10 mouse cellular contexts compared by ENCODE assay signal in genomic region chr3:84455733-84456417, GRCm38 (mm10). TPM values are rescaled to one million over a fixed set of nuclear protein-coding genes. Genes with fewer than 3 reads are reported as not detected.
A peak's percentile ranks its signal among the peaks of the same experiment; 100 is the strongest.
DNase-seq lines count a peak whose midpoint lies in the region; ATAC-seq lines count a peak whose summit lies in the region.
"Had no signal": no experiment of that assay in that cellular context is flagged by ENCODE, and none has a peak within 500 bp of the region (broad histone marks: within the 10 kb centered on the region; RNA-seq: fewer than 3 reads in every experiment).

No protein-coding gene starts in this region.

- peaks cover 31% of the 10 kb centered on the region for H3K27me3 ChIP-seq in heart, embryonic 15.5 days
- peaks cover 7% of the 10 kb centered on the region; the same call in 1 of the 2 replicates for H3K27me3 ChIP-seq in liver, embryonic 12.5 days (replicated peaks)
- H3K27me3 ChIP-seq: embryonic facial prominence, embryonic 12.5 days had no signal

- 47% methylated on average over 12 of the region's 12 CpGs for WGBS in heart, embryonic 15.5 days
- WGBS in liver, embryonic 12.5 days (ENCODE audit: insufficient replicate concordance): 18% methylated on average over 12 of the region's 12 CpGs

- H3K27ac ChIP-seq in heart, embryonic 15.5 days: 0 out of 2 replicates have a peak overlapping the region, but pooled peaks have one; percentile 15
- H3K27ac ChIP-seq in liver, embryonic 12.5 days: peak overlapping the region; percentile 96
- H3K27ac ChIP-seq: embryonic facial prominence, embryonic 12.5 days had no signal

- peaks cover 14% of the 10 kb centered on the region for H3K4me1 ChIP-seq in heart, embryonic 15.5 days (replicated peaks)
- H3K4me1 ChIP-seq in liver, embryonic 12.5 days: peaks cover 73% of the 10 kb centered on the region

- H3K4me2 ChIP-seq in heart, embryonic 15.5 days: no peak overlapping the region
- H3K4me2 ChIP-seq in liver, embryonic 12.5 days: peak overlapping the region; percentile 65
- H3K4me2 ChIP-seq: embryonic facial prominence, embryonic 12.5 days; midbrain, embryonic 11.5 days had no signal

- no peak overlapping the region for H3K9ac ChIP-seq in heart, embryonic 15.5 days
- H3K9ac ChIP-seq in liver, embryonic 12.5 days: peak overlapping the region; percentile 77
- H3K9ac ChIP-seq: embryonic facial prominence, embryonic 12.5 days had no signal

- no peak for DNase-seq in heart, adult 9 months (ENCODE audit: low spot score in 2 of 2)
- DNase-seq in 416B (ENCODE audit: low read depth): peak; percentile 97
- peak; percentile 39 for DNase-seq in adrenal gland, postnatal 25 days
- DNase-seq in frontal cortex, adult 2 months (ENCODE audit: extremely low spot score in 1 of 2, low spot score in 1 of 2): no peak
- DNase-seq in thymus, postnatal 36 days: no peak
- no peak for DNase-seq in left cerebral cortex, adult 11 months (ENCODE audit: low spot score)

- no peaks in the 10 kb centered on the region for H3K9me3 ChIP-seq in heart, embryonic 15.5 days (replicated peaks)
- H3K9me3 ChIP-seq in liver, embryonic 12.5 days (replicated peaks): no peaks in the 10 kb centered on the region
- H3K9me3 ChIP-seq: embryonic facial prominence, embryonic 12.5 days had no signal

- no peak overlapping the region for H3K4me3 ChIP-seq in heart, embryonic 15.5 days
- peak overlapping the region; percentile 35 for H3K4me3 ChIP-seq in liver, embryonic 12.5 days
- H3K4me3 ChIP-seq: embryonic facial prominence, embryonic 12.5 days had no signal

- no peaks in the 10 kb centered on the region for H3K36me3 ChIP-seq in heart, embryonic 15.5 days
- peaks cover 86% of the 10 kb centered on the region for H3K36me3 ChIP-seq in liver, embryonic 12.5 days
- H3K36me3 ChIP-seq: embryonic facial prominence, embryonic 12.5 days had no signal

- ATAC-seq in heart, embryonic 15.5 days (replicated peaks; ENCODE audit: insufficient number of reproducible peaks, insufficient read depth, low FRiP score, low read depth): no peak
- ATAC-seq in liver, embryonic 12.5 days: peak; percentile 84

RNA-seq across cellular contexts. Expression of gene Fhdc1, which starts 24.4 kb away (rescaled TPM):
- 1.2 and 2.3 TPM in 2 replicates for polyA plus RNA-seq in heart, embryonic 15.5 days (2015; fragmentation: Nextera tagmentation; extraction: Ambion mirVana)
- total RNA-seq in adrenal gland, postnatal 25 days (2021): 13.2 and 17.5 TPM in 2 replicates
- polyA plus RNA-seq in liver, embryonic 12.5 days (2016; fragmentation: Nextera tagmentation; extraction: Ambion mirVana): 26.5 and 31.5 TPM in 2 replicates
- polyA plus RNA-seq in frontal cortex, adult 2 months (2012; rRNA removed): 4.7 and 5.2 TPM in 2 replicates

Comparison
In these comparisons a context has a peak if more than half of its experiments do, and no peak if none do; other contexts are left out.
1. DNase-seq: peak in 416B (single experiment) and adrenal gland, postnatal 25 days (single experiment); none in heart, adult 9 months (0 of 2), frontal cortex, adult 2 months (0 of 2), thymus, postnatal 36 days (0 of 2) and left cerebral cortex, adult 11 months (single experiment).